Mouse (Mus musculus) large intestine, adult 2 months (tissue): ENCODE measurements around the gene Prkar2b. TPM values are rescaled to one million over a fixed set of nuclear protein-coding genes. Genes with fewer than 3 reads are reported as not detected.
A peak's percentile ranks its signal among the peaks of the same experiment; 100 is the strongest.

ENCODE experiments used
- DNase-seq: peaks from one replicate; pipeline ENCODE4 v3.0.0-alpha.2; 2012; ENCODE audit warnings: low read depth, low spot score
- WGBS: fragments of 180-500 bp; shearing (Covaris S2); methylation state at CpG from one replicate; pipeline ENCODE4 v1.1.7; 2018; 5-methylcytosine and 5-hydroxymethylcytosine counted together
- polyA plus RNA-seq: library from polyadenylated mRNA; depleted of rRNA; stranded (reverse); fragments of >200 nt; gene quantifications from 2 replicates; pipeline ENCODE4 v1.2.3, GENCODE M21; 2012; rRNA removed

Gene Prkar2b
- polyA plus RNA-seq, 1 experiment = 1.3 TPM

- WGBS = 90% methylated on average over 4 of the region's 4 CpGs
- DNase-seq = no peak
Measured at GRCm38 (mm10) chr12:31938391-31938997, 122.6 kb downstream of the Prkar2b start.

DNA sequence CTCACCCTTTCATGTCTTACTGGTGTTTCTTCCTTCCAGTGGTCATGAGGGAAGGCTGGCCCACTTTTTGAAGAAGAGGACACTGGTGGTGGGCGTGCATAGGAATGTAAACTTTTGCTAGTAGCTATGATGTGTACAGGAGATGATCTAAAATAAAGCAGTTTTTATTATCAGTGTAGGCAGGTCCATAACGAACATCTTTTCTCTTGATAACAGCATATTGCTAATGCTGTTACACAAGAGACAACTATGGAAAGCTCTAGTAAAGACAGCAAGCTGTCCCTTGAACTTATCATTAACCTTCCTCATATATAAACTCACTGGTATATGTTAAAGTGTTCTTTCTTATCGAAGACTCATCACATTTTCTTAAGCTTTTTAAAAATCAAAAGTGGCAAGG, 123.5 kb downstream of the Prkar2b start:
- no peak for DNase-seq
- 70% methylated on average over 3 of the region's 3 CpGs for WGBS

DNA sequence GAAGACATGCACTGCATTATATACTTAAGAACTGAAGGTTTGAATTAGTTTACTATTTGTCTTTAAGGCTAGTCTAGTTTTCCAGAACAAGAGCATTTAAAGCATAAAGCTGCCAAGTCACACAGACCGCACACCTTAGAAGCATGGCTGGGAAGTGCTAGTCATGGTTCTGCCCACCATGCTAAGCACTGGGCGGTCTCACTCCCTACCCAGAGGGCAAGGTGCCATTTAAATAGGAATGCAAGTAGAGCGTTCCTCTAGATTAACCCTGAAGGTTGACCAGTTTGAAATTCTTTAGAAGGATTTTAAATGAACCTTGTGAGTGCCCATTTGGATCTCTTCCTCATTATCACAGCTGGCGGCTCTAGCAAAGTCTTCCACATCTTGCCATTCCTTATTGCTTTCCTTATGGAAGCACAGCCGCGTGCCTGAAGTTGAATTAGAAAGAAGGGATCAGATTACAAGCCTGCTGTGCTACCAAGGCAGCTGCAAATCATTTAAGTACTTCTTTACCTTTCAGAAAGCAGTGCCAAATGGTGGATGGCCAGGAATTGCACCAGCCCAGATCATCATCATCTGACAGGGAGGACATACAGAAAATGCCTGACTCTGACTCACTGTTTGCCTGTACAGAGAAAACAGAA, 124.3 kb downstream of the Prkar2b start:
- DNase-seq = no peak
- WGBS = 69% methylated on average over 6 of the region's 6 CpGs

DNA sequence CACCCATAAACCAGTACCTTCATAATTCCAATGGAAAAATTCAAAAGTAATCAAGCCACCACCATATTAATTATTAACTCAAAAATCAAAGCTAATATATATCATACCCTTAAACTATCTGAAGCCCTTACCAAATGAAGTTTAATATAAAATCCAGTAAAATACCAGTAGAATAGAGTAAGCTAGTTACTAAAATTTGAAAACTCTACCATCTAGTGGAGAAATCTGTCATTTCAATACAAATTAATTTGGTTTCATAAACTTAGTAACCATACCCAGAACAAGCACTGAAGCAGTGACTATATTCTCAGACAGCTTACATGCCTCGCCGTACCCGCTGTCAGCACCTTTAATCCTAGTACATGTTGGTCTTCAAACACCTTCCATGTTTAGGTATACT, 129.3 kb downstream of the Prkar2b start:
- DNase-seq = no peak
- WGBS = 93% methylated on average over 3 of the region's 3 CpGs

GRCm38 (mm10) chr12:31928498-31928897, 132.6 kb downstream of the Prkar2b start:
- 19% methylated on average over 3 of the region's 3 CpGs for WGBS
- DNase-seq = no peak

DNA sequence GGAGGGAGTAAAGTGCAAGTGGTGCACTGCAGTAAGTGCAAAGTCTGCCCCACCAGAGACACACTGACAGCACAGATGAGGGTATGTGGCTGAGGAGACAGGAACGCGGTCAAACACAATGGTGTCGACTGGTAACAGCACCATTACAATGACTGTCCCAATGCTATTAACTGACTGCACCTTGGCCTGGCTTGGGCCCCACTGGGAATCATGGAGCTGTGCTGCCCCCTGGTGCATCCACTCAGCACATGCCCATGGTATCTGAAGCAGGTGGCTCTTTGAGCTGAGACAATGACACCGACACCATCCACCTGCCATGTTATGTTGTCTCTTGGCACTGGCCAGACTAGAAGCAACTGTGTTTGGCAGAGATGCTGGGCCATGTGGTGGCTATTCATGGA, 134.4 kb downstream of the Prkar2b start:
- no peak for DNase-seq
- WGBS = 60% methylated on average over 4 of the region's 4 CpGs

DNA sequence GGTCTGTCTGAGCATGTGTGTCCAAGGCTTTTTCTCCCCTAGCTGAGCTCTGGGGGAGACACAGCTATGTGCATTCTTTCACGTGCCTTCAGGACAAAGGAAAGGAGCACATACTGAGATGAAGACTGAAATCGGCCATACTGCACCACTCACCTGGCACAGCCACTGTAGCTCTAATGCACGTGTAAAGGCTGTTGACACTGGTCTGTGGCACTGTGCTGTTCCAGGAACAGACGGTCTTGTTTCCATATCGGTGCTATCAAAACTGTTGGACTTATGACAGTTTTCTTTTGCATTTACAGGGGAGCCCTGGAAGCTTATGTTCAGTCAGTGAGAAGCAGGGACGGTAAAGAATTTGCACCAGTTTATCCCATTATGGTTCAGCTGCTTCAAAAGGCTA, 135.8 kb downstream of the Prkar2b start:
- no peak for DNase-seq
- 84% methylated on average over 6 of the region's 6 CpGs for WGBS

- no peak for DNase-seq
- WGBS = 77% methylated on average over 3 of the region's 3 CpGs
Measured at GRCm38 (mm10) chr12:31924135-31924534, 137.0 kb downstream of the Prkar2b start.

DNA sequence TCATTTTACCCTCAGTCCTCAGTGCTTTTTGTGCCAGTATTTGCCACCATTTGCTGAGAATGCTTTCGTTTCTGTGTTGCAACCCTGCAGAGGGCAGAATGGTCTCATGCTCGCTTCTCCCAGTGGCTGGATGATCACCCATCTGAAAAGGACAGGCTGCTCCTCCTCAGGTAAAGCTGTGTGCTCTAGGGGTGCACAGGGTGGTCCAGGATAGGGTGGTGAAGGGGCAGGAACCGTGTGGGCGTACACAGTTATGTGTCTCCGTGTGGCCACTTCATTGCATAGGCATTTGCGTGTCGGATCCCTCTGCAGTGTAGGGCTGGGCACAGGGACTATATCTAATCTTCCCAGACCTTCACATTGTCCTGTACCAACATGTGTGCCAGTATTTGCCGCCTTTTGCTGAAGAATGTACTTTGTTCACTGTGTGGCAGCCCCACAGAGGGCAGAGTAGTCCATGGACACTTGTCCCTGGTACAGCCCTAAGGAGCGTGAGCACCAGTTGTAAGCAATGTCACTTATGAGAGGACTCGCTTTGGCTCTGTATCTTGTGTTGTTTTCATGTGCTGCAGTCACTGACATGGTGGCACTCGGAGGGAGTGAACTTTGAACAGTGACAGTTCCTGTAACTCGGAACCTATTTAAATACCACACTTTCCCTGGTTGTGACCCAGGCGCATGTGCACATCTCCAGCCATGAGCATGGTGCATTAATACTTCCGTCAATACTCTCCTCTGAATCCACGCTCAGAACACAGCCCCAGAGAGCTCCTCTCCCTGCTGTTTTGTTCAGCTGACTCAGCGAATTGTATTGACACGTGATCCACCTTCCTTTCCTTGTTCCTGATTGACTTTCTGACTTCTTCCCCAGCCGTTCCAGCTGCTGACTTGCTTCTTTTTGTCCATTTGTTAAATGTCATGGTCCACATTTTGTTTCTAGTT, 140.4 kb downstream of the Prkar2b start:
- peak; percentile 28 for DNase-seq
- 69% methylated on average over 18 of the region's 18 CpGs for WGBS

GRCm38 (mm10) chr12:31917245-31917644, 143.9 kb downstream of the Prkar2b start:
- WGBS = 65% methylated on average over 5 of the region's 5 CpGs
- no peak for DNase-seq

DNA sequence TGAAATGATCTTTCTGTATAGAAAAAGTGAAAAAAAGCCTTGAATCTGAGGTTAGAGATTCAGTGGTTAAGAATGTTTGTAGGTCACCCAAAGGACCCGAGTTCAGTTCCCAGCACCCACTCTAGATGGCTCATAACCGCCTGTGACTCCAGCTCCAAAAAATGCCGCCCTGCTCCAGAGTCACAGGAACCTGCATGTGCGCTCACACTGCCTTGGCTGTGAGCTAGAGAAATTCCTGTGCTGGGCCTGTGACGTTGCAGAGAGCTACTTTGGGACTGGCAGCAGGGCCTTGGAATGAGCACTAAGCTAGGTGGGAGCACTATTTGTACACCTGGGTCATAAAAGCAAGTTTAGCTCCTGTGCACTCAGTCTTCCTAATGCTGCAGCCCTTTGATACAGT, 144.4 kb downstream of the Prkar2b start:
- DNase-seq = no peak
- WGBS = 91% methylated on average over 5 of the region's 5 CpGs

DNA sequence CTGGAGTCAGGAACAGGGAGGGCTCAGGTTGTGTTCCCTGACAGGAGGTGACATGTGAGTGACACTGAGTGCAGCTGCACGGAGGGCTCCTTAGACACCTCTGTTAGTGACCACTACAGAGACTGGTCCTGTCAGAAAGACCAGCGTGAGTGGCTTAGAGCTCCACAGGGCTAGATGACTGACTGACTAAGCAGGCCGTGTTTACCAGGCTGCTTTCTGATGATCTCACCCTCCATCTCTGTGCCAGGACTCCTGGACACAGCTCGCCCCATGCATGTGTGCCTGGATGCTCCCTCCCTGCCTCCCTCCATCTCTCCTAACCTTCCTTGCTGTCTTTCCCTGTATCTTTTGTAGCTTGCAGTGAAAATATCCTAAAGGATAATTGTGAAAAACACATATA, 147.5 kb downstream of the Prkar2b start:
- 59% methylated on average over 4 of the region's 4 CpGs for WGBS
- no peak for DNase-seq

- no peak for DNase-seq
- WGBS = 85% methylated on average over 6 of the region's 6 CpGs
Measured at GRCm38 (mm10) chr12:31912966-31913551, 148.0 kb downstream of the Prkar2b start.

Other genes starting within 250 kb of the Prkar2b start
- gene Hbp1, start 110.8 kb downstream of the Prkar2b start, polyA plus RNA-seq = 35.0 and 45.5 TPM in 2 replicates
- gene Pik3cg, start 147.4 kb upstream of the Prkar2b start, polyA plus RNA-seq = 2.8 and 5.3 TPM in 2 replicates